Mouse (Mus musculus): ENCODE data around the gene Cyp2c29. TPM values are rescaled to one million over a fixed set of nuclear protein-coding genes. Genes with fewer than 3 reads are reported as not detected.

The Cyp2c29 gene
- total RNA-seq (2023), result not detected

DNA sequence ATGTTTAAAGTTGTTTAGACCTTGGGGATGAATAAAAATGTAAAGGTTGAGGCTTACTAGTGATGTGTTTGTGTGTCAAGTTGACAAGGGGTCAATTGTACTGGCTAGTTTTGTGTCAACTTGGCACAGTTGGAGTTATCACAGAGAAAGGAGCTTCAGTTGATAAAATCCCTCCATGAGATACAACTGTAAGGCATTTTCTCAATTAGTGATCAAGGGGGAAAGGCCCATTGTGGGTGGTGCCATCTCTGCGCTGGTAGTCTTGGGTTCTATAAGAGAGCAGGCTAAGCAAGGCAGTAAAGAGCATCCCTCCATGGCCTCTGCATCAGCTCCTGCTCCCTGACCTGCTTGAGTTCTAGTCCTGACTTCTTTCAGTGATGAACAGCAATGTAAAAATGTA is at the start of gene Cyp2c29:
TSS of gene Cyp2c29 (plus strand) at position 301 of the 400 bp plus-strand sequence.

Other genes with a start within 250 kb of the Cyp2c29 start
- gene Cyp2c65, start 208.4 kb upstream of the Cyp2c29 start, total RNA-seq (2023), result not detected
- not detected for gene Cyp2c66, start 155.5 kb upstream of the Cyp2c29 start, total RNA-seq (2023)
- not detected for gene Cyp2c38, start 193.7 kb downstream of the Cyp2c29 start, total RNA-seq (2023)
- gene Cyp2c39, start 241.5 kb downstream of the Cyp2c29 start, total RNA-seq (2023), result not detected

Data from monocyte, adult 59 days (primary cell).